Mouse (Mus musculus) ES-Bruce4 (cell line): ENCODE data around the gene Sh2d1b2. TPM values are rescaled to one million over a fixed set of nuclear protein-coding genes. Genes with fewer than 3 reads are reported as not detected.

Source experiments
- H3K27ac ChIP-seq: 2 replicates; pipeline ENCODE4 v1.5.1; 2012; ENCODE audit warnings: low read length, inconsistent platforms; ENCODE audit not compliant: insufficient read depth
- H3K27me3 ChIP-seq: 2 replicates; pipeline ENCODE4 v1.6.1; 2012; ENCODE audit warnings: mild to moderate bottlenecking, low read length, inconsistent platforms; ENCODE audit not compliant: control insufficient read depth, poor library complexity, insufficient read depth, severe bottlenecking
- H3K36me3 ChIP-seq: 2 replicates; pipeline ENCODE4 v1.6.1; 2012; ENCODE audit warnings: inconsistent platforms, mild to moderate bottlenecking, low read length, moderate library complexity; ENCODE audit not compliant: control insufficient read depth, poor library complexity, insufficient read depth, severe bottlenecking
- H3K4me1 ChIP-seq: one replicate; pipeline ENCODE4 v1.8.1; 2011; ENCODE audit warnings: low read length; ENCODE audit not compliant: control insufficient read depth, insufficient read depth
- H3K4me3 ChIP-seq: 2 replicates; pipeline ENCODE4 v1.5.1; 2011; ENCODE audit warnings: low read depth, mild to moderate bottlenecking, low read length
- H3K9ac ChIP-seq: 2 replicates; pipeline ENCODE4 v1.6.1; 2012; ENCODE audit warnings: low read depth, mild to moderate bottlenecking, inconsistent platforms; ENCODE audit not compliant: poor library complexity, severe bottlenecking
- H3K9me3 ChIP-seq: replicated peaks from 2 replicates; pipeline ENCODE4 v1.6.1; 2012; ENCODE audit warnings: mild to moderate bottlenecking, low read length, inconsistent platforms; ENCODE audit not compliant: control insufficient read depth, poor library complexity, insufficient read depth, severe bottlenecking
- CTCF ChIP-seq: IDR thresholded peaks from one replicate; pipeline ENCODE4 v1.8.1; 2011; ENCODE audit warnings: low read depth, low read length
- EP300 ChIP-seq: IDR thresholded peaks from 2 replicates; pipeline ENCODE4 v1.6.1; 2011; ENCODE audit warnings: low read depth, low read length; ENCODE audit not compliant: insufficient read depth
- POLR2A ChIP-seq: IDR thresholded peaks from one replicate; pipeline ENCODE4 v1.8.1; 2011; ENCODE audit warnings: low read length; ENCODE audit not compliant: insufficient read depth
- polyA plus RNA-seq: library from polyadenylated mRNA; stranded (reverse); fragments of >200 nt; gene quantifications from 2 replicates; pipeline ENCODE4 v1.2.4, GENCODE M21; 2011; ENCODE audit warnings: low read depth; ENCODE audit not compliant: missing spikeins, insufficient read depth, insufficient read length

Gene Sh2d1b2
- polyA plus RNA-seq, 1 experiment = not detected

GRCm38 (mm10) chr1:170292239-170292951, 59.8 kb downstream of the Sh2d1b2 start:
- Histone ChIP-seq H3K27me3 (no peaks in the 10 kb centered on the region), H3K27ac (no peak overlapping the region), H3K9ac (no peak overlapping the region), H3K36me3 (no peaks in the 10 kb centered on the region), H3K9me3 (no peaks in the 10 kb centered on the region), H3K4me1 (no peaks in the 10 kb centered on the region), H3K4me3 (no peak overlapping the region)
- TF ChIP-seq CTCF = no peak
- no peak for TF ChIP-seq POLR2A
- TF ChIP-seq EP300 = no peak

- H3K27ac ChIP-seq = no peak overlapping the region
- no peaks in the 10 kb centered on the region for H3K27me3 ChIP-seq
- H3K36me3 ChIP-seq = no peaks in the 10 kb centered on the region
- TF ChIP-seq CTCF (no peak), EP300 (no peak), POLR2A (no peak)
- no peak overlapping the region for H3K9ac ChIP-seq
- H3K4me3 ChIP-seq = no peak overlapping the region
- no peaks in the 10 kb centered on the region for H3K4me1 ChIP-seq
- no peaks in the 10 kb centered on the region for H3K9me3 ChIP-seq
Measured at GRCm38 (mm10) chr1:170293257-170293656, 60.7 kb downstream of the Sh2d1b2 start.

GRCm38 (mm10) chr1:170294786-170295570, 62.4 kb downstream of the Sh2d1b2 start:
- Histone ChIP-seq H3K4me3 (no peak overlapping the region), H3K27ac (no peak overlapping the region), H3K4me1 (no peaks in the 10 kb centered on the region), H3K9me3 (no peaks in the 10 kb centered on the region), H3K27me3 (no peaks in the 10 kb centered on the region), H3K36me3 (no peaks in the 10 kb centered on the region), H3K9ac (no peak overlapping the region)
- TF ChIP-seq POLR2A = no peak
- no peak for TF ChIP-seq CTCF
- TF ChIP-seq EP300 = no peak

GRCm38 (mm10) chr1:170299496-170299895, 66.9 kb downstream of the Sh2d1b2 start:
- no peaks in the 10 kb centered on the region for H3K4me1 ChIP-seq
- no peaks in the 10 kb centered on the region for H3K36me3 ChIP-seq
- TF ChIP-seq CTCF (no peak), POLR2A (no peak)
- no peaks in the 10 kb centered on the region for H3K27me3 ChIP-seq
- no peak overlapping the region for H3K4me3 ChIP-seq
- H3K9ac ChIP-seq = no peak overlapping the region
- H3K9me3 ChIP-seq = no peaks in the 10 kb centered on the region
- H3K27ac ChIP-seq = no peak overlapping the region

DNA sequence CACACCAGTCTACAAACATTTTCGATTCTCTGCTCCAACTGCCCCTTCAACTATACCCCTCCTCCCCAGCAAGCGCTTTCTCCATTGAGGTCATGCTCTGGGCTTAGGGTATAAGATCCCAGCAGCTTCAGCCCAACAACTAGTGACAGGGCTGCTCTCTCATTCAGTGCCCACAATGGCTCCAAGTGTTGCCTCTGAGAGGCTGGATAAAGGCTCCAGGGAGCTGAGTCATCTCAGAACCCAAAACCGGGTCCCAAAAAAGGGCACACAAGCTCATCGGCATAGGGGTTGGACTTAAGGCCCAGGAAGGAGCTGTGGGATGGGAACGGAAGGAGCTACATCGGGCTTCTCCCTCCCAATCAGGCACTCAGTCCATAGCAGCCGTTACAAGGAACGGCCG, 69.1 kb downstream of the Sh2d1b2 start:
- no peak overlapping the region for H3K9ac ChIP-seq
- no peaks in the 10 kb centered on the region for H3K4me1 ChIP-seq
- no peak overlapping the region for H3K4me3 ChIP-seq
- no peak overlapping the region for H3K27ac ChIP-seq
- H3K9me3 ChIP-seq = no peaks in the 10 kb centered on the region
- no peak for TF ChIP-seq CTCF
- TF ChIP-seq EP300 = no peak
- no peak for TF ChIP-seq POLR2A
- no peaks in the 10 kb centered on the region for H3K36me3 ChIP-seq
- no peaks in the 10 kb centered on the region for H3K27me3 ChIP-seq

DNA sequence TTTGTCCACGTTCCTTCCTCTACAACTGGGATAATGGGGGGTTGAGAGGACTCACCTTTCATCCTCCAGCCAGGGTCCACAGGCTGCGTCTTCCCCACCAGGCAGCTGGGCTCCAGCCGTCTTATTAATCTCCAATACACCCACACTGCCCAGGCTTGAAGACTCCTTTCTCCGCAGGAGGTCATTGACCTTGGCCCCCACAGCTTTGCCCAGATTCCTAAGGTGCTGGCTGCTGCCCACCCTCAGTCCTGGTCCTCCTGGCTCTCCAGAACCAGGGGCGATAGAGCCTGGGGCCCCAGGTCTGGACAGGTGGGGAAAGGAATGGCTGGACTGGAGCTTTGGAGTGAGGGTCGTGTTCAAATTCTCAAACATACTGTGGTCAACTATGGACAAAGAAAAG, 69.9 kb downstream of the Sh2d1b2 start:
- Histone ChIP-seq H3K36me3 (no peaks in the 10 kb centered on the region), H3K27me3 (no peaks in the 10 kb centered on the region), H3K4me3 (no peak overlapping the region), H3K4me1 (no peaks in the 10 kb centered on the region), H3K9me3 (no peaks in the 10 kb centered on the region), H3K9ac (no peak overlapping the region), H3K27ac (no peak overlapping the region)
- TF ChIP-seq POLR2A = no peak
- TF ChIP-seq CTCF = no peak
- TF ChIP-seq EP300 = no peak
